Mouse (Mus musculus): Measurements from ENCODE around the gene Usp9x.

Usp9x gene

DNA sequence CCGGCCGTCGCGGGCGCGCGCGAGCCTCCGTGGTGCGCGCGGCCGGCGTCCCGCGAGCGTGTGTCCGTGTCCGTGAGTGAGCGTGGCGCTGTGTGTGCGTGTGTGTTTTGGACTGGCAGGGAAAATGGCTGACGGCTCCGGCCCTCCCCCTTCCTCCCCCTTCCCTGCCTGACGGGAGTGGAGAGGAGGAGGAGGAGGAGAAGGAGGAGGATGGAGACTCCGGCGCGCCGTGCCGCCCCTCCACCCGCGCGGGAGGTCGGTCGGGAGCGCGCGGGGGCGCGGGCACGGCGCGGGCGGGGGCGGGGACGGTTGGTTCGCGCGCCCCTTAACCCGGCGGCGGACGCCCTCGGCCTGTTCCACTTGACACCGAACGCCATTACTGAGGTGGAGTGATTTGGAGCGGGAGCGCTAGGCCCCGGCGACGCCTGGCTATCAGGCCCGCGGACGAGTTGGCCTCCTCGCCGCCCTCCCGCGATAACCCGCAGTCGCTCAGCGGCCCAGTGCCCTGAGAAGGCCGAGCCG is 1.2 kb downstream of the Usp9x start:
- DNase-seq (ENCODE audit: low spot score in 2 of 2) = peak; percentile 19 to 32

DNA sequence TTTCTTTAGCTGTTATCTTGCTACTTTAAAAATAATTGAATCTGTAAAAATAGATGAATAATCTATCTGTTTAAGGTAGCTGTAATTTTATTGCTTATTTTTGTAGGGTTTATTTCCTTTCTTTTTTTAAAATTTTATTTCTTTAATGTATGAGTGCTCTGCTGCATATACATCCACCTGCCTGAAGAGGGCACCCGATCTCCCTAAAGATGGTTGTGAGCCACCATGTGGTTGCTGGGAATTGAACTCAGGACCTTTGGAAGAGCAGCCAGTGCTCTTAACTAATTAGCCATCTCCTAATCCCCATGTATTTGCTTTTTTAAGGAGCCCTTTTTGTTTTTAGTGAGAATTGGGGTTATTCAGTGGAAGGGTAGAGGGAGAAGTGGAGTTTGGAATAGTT is 14.3 kb downstream of the Usp9x start:
- DNase-seq (ENCODE audit: low spot score in 2 of 2) = no peak

DNA sequence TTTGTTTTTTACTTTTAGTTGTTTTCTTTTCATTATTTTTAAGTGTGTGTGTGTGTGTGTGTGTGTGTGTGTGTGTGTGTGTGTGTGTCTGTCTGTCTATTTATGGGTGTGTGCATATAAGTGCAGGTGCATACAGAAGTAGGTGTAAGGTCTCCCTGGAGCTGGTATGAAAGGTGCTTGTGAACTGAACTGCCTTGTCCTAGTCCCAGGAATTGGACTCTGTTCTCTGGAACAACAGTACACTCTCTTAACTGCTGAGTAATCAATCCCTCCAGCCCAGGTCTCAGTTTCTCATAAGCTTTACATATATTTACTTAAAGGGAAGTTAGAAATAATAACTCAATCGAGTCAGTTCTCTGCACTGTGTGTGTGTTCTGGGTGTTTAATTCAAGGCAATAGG is 25.7 kb downstream of the Usp9x start:
- DNase-seq (ENCODE audit: low spot score in 2 of 2) = no peak

DNA sequence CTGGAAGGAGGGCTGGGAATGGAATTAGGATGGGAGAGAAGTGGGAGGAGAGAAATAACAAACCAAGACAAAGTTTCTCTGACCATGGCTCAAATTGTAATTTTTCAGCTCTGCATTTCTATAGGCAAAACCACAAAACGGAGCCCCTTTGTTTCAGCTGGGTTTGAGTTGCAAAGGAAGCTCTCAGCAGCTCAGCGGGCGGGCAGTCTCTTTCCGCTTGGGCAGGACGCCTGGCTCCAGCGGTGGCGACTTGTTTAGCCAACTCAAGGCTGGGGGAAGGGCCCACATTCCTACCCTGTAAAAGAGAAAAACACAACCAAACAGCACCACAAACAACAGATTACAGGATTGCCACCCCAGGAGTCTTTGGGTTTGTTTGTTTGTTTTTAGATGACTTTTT is 135.2 kb downstream of the Usp9x start:
- DNase-seq (ENCODE audit: low spot score in 2 of 2) = no peak

DNA sequence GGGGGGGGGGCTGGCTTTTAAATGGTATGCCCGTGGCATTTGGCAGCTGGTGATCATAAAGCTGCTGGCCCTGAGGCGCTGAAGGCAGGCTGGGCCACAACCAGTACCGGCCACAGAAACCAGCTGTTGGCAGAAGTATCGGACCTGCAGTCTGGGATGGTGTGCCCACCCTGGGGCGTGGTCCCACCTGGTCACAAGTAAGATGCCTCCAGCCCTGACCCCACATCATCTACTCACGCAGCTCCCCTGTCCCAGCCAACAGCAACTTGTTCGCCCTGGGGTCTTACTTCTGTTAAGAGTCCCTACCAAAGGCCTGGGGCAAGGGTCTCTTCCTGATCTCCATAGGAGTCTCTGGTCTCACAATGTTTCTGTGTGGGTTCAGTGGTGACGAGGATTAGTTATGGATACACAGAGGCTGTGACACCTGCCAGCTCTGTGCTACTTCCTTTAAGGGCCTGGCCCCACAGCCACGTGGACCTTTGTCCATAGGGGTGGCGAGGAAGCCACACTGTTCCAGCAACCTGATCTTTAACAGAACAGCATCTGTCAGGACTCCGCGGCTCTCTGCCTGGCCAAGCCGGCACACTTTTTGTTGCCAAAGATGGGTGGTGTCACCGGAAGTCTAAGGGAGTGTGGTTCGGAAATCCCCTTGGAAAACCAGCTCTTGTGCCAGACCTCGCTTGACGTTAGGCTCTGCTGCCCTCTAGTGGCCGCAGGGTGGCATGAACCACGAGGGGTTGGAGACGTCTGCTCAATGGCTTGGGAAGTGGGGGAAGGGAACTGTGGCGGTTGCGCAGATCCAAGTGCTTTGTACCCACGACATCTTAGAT is 136.4 kb downstream of the Usp9x start:
- DNase-seq (ENCODE audit: low spot score in 2 of 2) = peak; percentile 68 to 91

DNA sequence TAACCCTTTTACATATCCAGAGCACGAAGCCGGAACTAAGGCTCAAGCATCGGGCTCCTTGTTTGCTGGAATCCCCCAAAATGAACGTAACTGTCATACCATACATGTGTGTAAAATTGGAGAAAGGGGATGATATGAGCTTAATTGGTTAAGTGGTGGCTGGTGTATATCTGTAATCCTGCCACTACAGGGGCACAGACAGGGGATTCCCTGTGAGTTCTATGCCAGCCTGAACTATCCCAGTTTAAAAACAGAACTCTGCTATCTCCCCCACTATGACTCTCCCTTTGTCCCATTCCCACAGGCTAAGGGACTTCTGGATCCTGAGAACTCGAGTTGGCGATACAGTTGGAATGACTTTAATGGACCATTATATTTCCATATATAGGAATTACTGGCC is 137.1 kb downstream of the Usp9x start:
- DNase-seq (ENCODE audit: low spot score in 2 of 2) = no peak

DNA sequence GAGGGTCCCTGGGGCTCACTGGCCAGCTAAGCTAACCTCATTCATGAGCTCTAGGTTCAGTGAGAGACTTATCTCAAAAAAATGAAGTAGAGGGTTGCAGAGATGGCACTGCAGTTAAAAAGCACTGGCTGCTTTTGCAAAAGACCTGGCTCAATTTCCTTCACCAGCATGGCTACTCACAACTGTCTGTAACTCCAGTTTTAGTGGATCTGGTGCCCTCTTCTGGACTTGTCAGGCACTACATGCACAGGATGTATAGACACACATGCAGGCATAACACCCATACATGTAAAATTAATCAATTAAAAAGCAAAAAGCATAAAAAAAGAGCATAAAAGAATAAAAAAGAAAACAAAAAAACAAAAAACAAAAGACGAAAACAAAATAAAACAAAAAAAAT is 143.0 kb downstream of the Usp9x start:
- no peak for DNase-seq (ENCODE audit: low spot score in 2 of 2)

Measured in frontal cortex, postnatal 25 days (tissue).